Mouse (Mus musculus): Measurements from ENCODE around the gene Tmcc3.

GRCm38 (mm10) chr10:94545259-94546019 is 233.7 kb downstream of the Tmcc3 start:
- TF ChIP-seq CTCF (IDR thresholded peaks at IDR 0.05; ENCODE audit: low read depth) (peak; percentile 23; the same call in 1 of the 2 replicates), EP300 (optimal IDR thresholded peaks at IDR 0.05) (no peak)

All from stomach, postnatal 0 days (tissue).